Mouse (Mus musculus) MEL (cell line): ENCODE measurements at regions not wholly inside any gene's neighbourhood (a gene's known extent, or its start where the extent isn't known, plus 50 kb on each side); places are given as distances from the start of the nearest gene placed in this dataset.

ENCODE experiments used
- DNase-seq: peaks from one replicate; pipeline ENCODE4 v3.0.0; 2011; ENCODE audit warnings: low read depth, low spot score
- H3K27ac ChIP-seq: 2 replicates; pipeline ENCODE4 v1.5.1; 2012; ENCODE audit warnings: low read depth, mild to moderate bottlenecking, control low read depth, low read length, moderate library complexity; ENCODE audit not compliant: control insufficient read depth
- H3K27me3 ChIP-seq, 2 experiments: fragments of 150-350 bp in 1 of 2; sonication (generic) in 1 of 2; 2 replicates each; pipeline ENCODE4 v1.6.1; 2012; ENCODE audit warnings: low read length in 2 of 2, mild to moderate bottlenecking in 2 of 2, improper control_type of control experiment in 1 of 2, moderate library complexity in 1 of 2; ENCODE audit not compliant: insufficient read depth in 2 of 2, control insufficient read depth in 1 of 2
- H3K36me3 ChIP-seq, 2 experiments: 2 replicates each; pipeline ENCODE4 v1.6.1; 2012 to 2014; ENCODE audit warnings: low read length in 2 of 2, improper control_type of control experiment in 1 of 2, inconsistent platforms in 1 of 2, mild to moderate bottlenecking in 1 of 2; ENCODE audit not compliant: insufficient read depth in 2 of 2, control insufficient read depth in 1 of 2
- H3K4me1 ChIP-seq, 2 experiments: fragments of 150-350 bp in 1 of 2; sonication (generic) in 1 of 2; 2 replicates each; pipeline ENCODE4 v1.6.1; 2012; ENCODE audit warnings: low read length in 2 of 2, improper control_type of control experiment in 1 of 2, mild to moderate bottlenecking in 1 of 2; ENCODE audit not compliant: insufficient read depth in 2 of 2, control insufficient read depth in 1 of 2
- H3K4me3 ChIP-seq, 2 experiments: fragments of 150-350 bp in 1 of 2; sonication (generic) in 1 of 2; 2 replicates each; pipeline ENCODE4 v1.5.1; 2012; ENCODE audit warnings: low read depth in 2 of 2, low read length in 2 of 2, mild to moderate bottlenecking in 2 of 2, moderate library complexity in 2 of 2, control low read depth in 1 of 2, improper control_type of control experiment in 1 of 2; ENCODE audit not compliant: control insufficient read depth in 1 of 2, insufficient read depth in 1 of 2
- H3K79me2 ChIP-seq: 2 replicates; pipeline ENCODE4 v1.6.1; 2012; ENCODE audit warnings: mild to moderate bottlenecking, low read length, moderate library complexity; ENCODE audit not compliant: control insufficient read depth, poor library complexity, insufficient read depth
- H3K9ac ChIP-seq: 2 replicates; pipeline ENCODE4 v1.6.1; 2012; ENCODE audit warnings: low read depth, mild to moderate bottlenecking, control low read depth, low read length, moderate library complexity; ENCODE audit not compliant: control insufficient read depth, poor library complexity, severe bottlenecking
- H3K9me3 ChIP-seq: fragments of 150-350 bp; sonication (generic); replicated peaks from 2 replicates; pipeline ENCODE4 v1.6.1; 2012; ENCODE audit warnings: mild to moderate bottlenecking, low read length, improper control_type of control experiment, moderate library complexity; ENCODE audit not compliant: insufficient read depth
- CHD1 ChIP-seq: IDR thresholded peaks from 2 replicates; pipeline ENCODE4 v1.6.1; 2012; ENCODE audit warnings: low read depth, mild to moderate bottlenecking, inconsistent platforms, low read length, improper control_type of control experiment
- CHD2 ChIP-seq: IDR thresholded peaks from 2 replicates; pipeline ENCODE4 v1.6.1; 2011; ENCODE audit warnings: low read length, improper control_type of control experiment
- ELF1 ChIP-seq: IDR thresholded peaks from 2 replicates; pipeline ENCODE4 v1.6.1; 2014; ENCODE audit warnings: low read depth, mild to moderate bottlenecking, inconsistent platforms, low read length, improper control_type of control experiment, moderate library complexity
- ETS1 ChIP-seq: IDR thresholded peaks from 2 replicates; pipeline ENCODE4 v1.6.1; 2012; ENCODE audit warnings: low read depth, mild to moderate bottlenecking, inconsistent platforms, low read length, improper control_type of control experiment, moderate library complexity
- JUND ChIP-seq: IDR thresholded peaks from 2 replicates; pipeline ENCODE4 v1.6.1; 2011; ENCODE audit warnings: low read depth, mild to moderate bottlenecking, improper control_type of control experiment, low read length
- KAT2A ChIP-seq: conservative IDR thresholded peaks from 2 replicates; pipeline ENCODE4 v1.6.1; 2012; ENCODE audit warnings: low read depth, low read length, improper control_type of control experiment, inconsistent platforms
- MAFK ChIP-seq: IDR thresholded peaks from 2 replicates; pipeline ENCODE4 v1.6.1; 2011; ENCODE audit warnings: low read depth, mild to moderate bottlenecking, low read length, improper control_type of control experiment, borderline replicate concordance
- MXI1 ChIP-seq: IDR thresholded peaks from 2 replicates; pipeline ENCODE4 v1.6.1; 2011; ENCODE audit warnings: mild to moderate bottlenecking, low read depth, low read length, improper control_type of control experiment
- NRF1 ChIP-seq: IDR thresholded peaks from 2 replicates; pipeline ENCODE4 v1.6.1; 2014; ENCODE audit warnings: low read depth, mild to moderate bottlenecking, inconsistent platforms, low read length, improper control_type of control experiment, moderate library complexity; ENCODE audit not compliant: poor library complexity, insufficient read depth, severe bottlenecking
- POLR2A ChIP-seq, 2 experiments: IDR thresholded peaks; 2 replicates each; pipeline ENCODE4 v1.6.1; 2011 to 2012; ENCODE audit warnings: low read length in 2 of 2, mild to moderate bottlenecking in 2 of 2, control low read depth in 1 of 2, improper control_type of control experiment in 1 of 2, low read depth in 1 of 2, moderate library complexity in 1 of 2; ENCODE audit not compliant: control insufficient read depth in 1 of 2, insufficient read depth in 1 of 2, poor library complexity in 1 of 2
- POLR2AphosphoS2 ChIP-seq: IDR thresholded peaks from 2 replicates; pipeline ENCODE4 v1.6.1; 2011; ENCODE audit warnings: low read length, improper control_type of control experiment
- POLR2AphosphoS5 ChIP-seq: IDR thresholded peaks from 2 replicates; pipeline ENCODE4 v1.6.1; 2012; ENCODE audit warnings: low read depth, borderline replicate concordance, mild to moderate bottlenecking, inconsistent platforms, low read length, moderate library complexity, mixed read lengths
- RCOR1 ChIP-seq: IDR thresholded peaks from 2 replicates; pipeline ENCODE4 v1.6.1; 2012; ENCODE audit warnings: low read depth, mild to moderate bottlenecking, inconsistent platforms, low read length, improper control_type of control experiment
- SMC3 ChIP-seq: IDR thresholded peaks from 2 replicates; pipeline ENCODE4 v1.6.1; 2011; ENCODE audit warnings: low read depth, low read length, improper control_type of control experiment
- TAL1 ChIP-seq: IDR thresholded peaks from 2 replicates; pipeline ENCODE4 v1.6.1; 2012; ENCODE audit warnings: mild to moderate bottlenecking, inconsistent platforms, low read length, moderate library complexity, mixed read lengths
- TBP ChIP-seq: IDR thresholded peaks from 2 replicates; pipeline ENCODE4 v1.8.0; 2011; ENCODE audit warnings: low read depth, low read length, improper control_type of control experiment
- UBTF ChIP-seq: IDR thresholded peaks from 2 replicates; pipeline ENCODE4 v1.6.1; 2012; ENCODE audit warnings: low read depth, mild to moderate bottlenecking, inconsistent platforms, low read length, improper control_type of control experiment, moderate library complexity, borderline replicate concordance; ENCODE audit not compliant: insufficient read depth
- USF2 ChIP-seq, 2 experiments: IDR thresholded peaks; 2 replicates each; pipeline ENCODE4 v1.6.1; 2011 to 2012; ENCODE audit warnings: improper control_type of control experiment in 2 of 2, low read length in 2 of 2, borderline replicate concordance in 1 of 2, inconsistent platforms in 1 of 2, low read depth in 1 of 2, mild to moderate bottlenecking in 1 of 2; ENCODE audit not compliant: insufficient read depth in 1 of 2
- ZC3H11A ChIP-seq: IDR thresholded peaks from 2 replicates; pipeline ENCODE4 v1.6.1; 2012; ENCODE audit warnings: low read depth, mild to moderate bottlenecking, inconsistent platforms, low read length, improper control_type of control experiment
- ZKSCAN1 ChIP-seq: IDR thresholded peaks from 2 replicates; pipeline ENCODE4 v1.6.1; 2012; ENCODE audit warnings: low read depth, mild to moderate bottlenecking, inconsistent platforms, low read length, improper control_type of control experiment, moderate library complexity

GRCm38 (mm10) chr9:61746401-61746800, 167.9 kb downstream of the Rplp1 start:
- TF ChIP-seq JUND: no peak
- no peak for TF ChIP-seq CHD2
- TF ChIP-seq MXI1: no peak
- no peak for TF ChIP-seq KAT2A
- no peak for TF ChIP-seq UBTF
- no peak for TF ChIP-seq RCOR1
- no peak for TF ChIP-seq ZC3H11A
- no peak for TF ChIP-seq MAFK
- TF ChIP-seq ELF1: no peak
- no peak for TF ChIP-seq CHD1
- no peak for TF ChIP-seq TAL1
- TF ChIP-seq POLR2AphosphoS2: no peak
- TF ChIP-seq TBP: no peak
- no peak for TF ChIP-seq ETS1
- TF ChIP-seq NRF1: no peak
- no peak for TF ChIP-seq USF2 (IDR thresholded peaks at IDR 0.05; ENCODE audit: borderline replicate concordance in 1 of 2, insufficient read depth in 1 of 2, low read depth in 1 of 2, low read length in 2 of 2)
- TF ChIP-seq, all 39 proteins: peak for 0
- no peak for DNase-seq
- Histone ChIP-seq H3K79me2 (no peaks in the 10 kb centered on the region), H3K4me3 (no peak overlapping the region), H3K36me3 (no peaks in the 10 kb centered on the region), H3K9me3 (no peaks in the 10 kb centered on the region), H3K27me3 (no peaks in the 10 kb centered on the region), H3K9ac (no peak overlapping the region), H3K4me1 (no peaks in the 10 kb centered on the region), H3K27ac (no peak overlapping the region)

- H3K4me3 ChIP-seq: no peak overlapping the region
Measured at GRCm38 (mm10) chr9:61745301-61745801, 169.0 kb downstream of the Rplp1 start.

More at GRCm38 (mm10) chr9:61745301-61745801, 169.0 kb downstream of the Rplp1 start:
- Histone ChIP-seq H3K27ac (no peak overlapping the region), H3K9me3 (no peaks in the 10 kb centered on the region), H3K4me1 (no peaks in the 10 kb centered on the region), H3K9ac (no peak overlapping the region), H3K79me2 (no peaks in the 10 kb centered on the region), H3K36me3 (no peaks in the 10 kb centered on the region), H3K27me3 (no peaks in the 10 kb centered on the region)
- TF ChIP-seq POLR2AphosphoS5 (no peak), POLR2A (IDR thresholded peaks at IDR 0.05; ENCODE audit: control insufficient read depth in 1 of 2, insufficient read depth in 1 of 2, low read depth in 1 of 2, low read length in 2 of 2, poor library complexity in 1 of 2) (no peak), ZKSCAN1 (no peak), SMC3 (no peak)
- DNase-seq: no peak
